Mouse (Mus musculus) spleen, adult 18-20 months (tissue): ENCODE measurements around the gene Frmd6.

ENCODE experiments used
- DNase-seq, 2 experiments: peaks; one replicate each; pipeline ENCODE4 v3.0.0; 2022; ENCODE audit warnings: mixed read lengths in 2 of 2

Frmd6 gene

GRCm38 (mm10) chr12:70906867-70907266 is 81.6 kb downstream of the Frmd6 start:
- no peak for DNase-seq

DNA sequence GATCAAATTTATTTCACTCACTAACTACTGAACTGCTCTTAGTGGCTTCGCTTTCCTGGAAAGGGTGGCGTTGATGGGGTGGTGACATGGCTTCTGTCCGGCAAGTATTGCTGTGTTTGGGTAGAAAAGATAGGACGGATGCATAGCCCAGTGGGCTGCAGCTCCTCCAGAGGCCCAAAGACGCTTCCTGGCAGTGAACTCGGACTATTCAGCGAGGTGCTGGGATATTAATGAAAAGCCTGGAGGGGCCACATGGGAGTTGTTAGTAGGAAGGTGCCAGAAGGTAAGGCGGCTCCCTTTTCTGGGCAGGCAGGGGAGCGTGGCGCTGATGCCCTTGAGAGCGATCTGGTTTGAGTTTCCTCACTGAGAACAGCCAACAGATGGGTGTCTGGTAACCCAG is 82.3 kb downstream of the Frmd6 start:
- no peak for DNase-seq

DNA sequence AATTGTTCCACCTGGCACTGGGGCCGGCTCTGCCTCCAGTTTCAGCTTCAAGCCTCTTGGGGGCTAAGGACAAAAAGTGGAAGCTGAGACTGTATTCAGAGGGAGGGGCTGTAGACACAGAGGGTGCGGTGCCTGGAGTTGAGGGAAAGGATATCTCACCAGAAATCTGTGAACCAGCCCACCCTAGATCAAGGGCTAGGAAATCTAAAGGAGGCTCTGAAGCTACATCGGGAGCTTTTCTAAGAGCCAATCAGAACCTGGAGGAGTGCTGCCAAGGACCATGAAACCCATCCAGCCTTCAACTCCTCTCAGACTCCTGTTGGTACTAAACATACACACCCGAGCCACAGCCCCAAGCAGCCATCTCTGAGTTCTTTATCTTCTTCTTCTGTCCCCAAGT is 82.8 kb downstream of the Frmd6 start:
- no peak for DNase-seq

- peak; percentile 43 to 70 for DNase-seq
These were observed 85.0 kb downstream of the Frmd6 start for GRCm38 (mm10) chr12:70910241-70910720.

GRCm38 (mm10) chr12:70911029-70911428 is 85.7 kb downstream of the Frmd6 start:
- DNase-seq, result peak; percentile 35 to 72

- DNase-seq, result no peak
These were observed 86.5 kb downstream of the Frmd6 start for GRCm38 (mm10) chr12:70911676-70912379.

- peak; percentile 65 to 81 for DNase-seq
These were observed 88.1 kb downstream of the Frmd6 start for GRCm38 (mm10) chr12:70913429-70913828.

- DNase-seq, result peak in 1 of 2 experiments; percentile 23
These were observed 89.1 kb downstream of the Frmd6 start for GRCm38 (mm10) chr12:70914387-70914786.

DNA sequence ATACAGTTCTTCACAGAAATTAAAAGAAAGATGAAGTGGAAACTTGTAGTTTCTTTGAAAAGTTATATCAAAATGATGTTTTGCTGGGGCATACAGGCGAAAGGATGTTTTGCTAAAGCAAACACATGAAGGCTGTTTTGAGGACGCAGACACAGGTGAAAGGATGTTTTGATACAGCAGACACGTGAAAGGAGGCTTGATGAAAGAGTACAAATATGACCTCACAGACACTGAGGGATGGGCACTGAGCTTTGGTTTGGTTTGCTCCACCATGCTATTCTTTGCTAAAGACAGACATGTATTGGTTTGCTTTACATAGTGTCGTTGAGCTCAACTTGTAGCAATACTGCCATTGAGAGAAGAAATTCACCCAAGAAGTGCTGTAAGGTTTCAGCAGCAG is 104.5 kb downstream of the Frmd6 start:
- no peak for DNase-seq

GRCm38 (mm10) chr12:70937150-70937549 is 111.8 kb downstream of the Frmd6 start:
- no peak for DNase-seq

DNA sequence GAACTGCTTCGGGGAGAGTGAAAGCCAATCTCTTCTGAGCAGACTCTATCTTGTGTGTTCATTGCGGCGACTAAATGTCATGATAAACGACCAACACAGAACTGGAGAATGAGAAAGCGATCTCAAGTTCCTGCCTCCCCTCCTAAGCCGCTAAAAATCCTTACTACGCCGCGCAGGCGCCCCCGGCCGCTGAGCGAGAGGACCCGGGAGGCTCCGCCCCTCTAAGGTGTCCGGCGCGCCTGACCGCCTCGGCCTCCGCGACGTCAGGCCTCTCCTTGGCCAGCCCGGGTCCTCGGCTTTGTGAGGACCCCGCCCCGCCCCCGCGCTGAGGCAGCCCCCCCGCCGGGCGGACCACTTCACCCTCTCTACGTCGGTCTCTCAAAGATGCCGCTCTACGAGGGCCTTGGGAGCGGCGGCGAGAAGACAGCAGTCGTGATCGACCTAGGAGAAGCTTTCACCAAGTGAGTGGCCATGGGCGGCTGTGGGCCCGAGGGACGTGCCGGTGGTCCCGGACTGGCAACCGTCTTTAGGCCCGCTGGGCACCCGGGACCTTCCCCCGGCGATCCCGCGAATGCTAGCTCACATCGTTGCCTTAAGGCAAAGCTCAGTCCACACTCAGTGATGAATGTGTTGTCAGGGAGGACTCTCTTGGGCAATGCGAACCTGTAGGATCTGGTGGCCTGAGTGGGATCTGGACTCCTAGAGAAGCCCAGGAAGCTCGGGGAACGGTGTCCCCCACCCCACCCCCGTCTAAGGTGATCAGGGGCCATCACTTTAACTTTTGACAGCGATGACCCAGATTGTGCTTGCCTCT is 112.5 kb downstream of the Frmd6 start, which contains the start of gene Actr10:
Actr10 (plus strand) TSS at position 287 of the 814 bp plus-strand sequence.
- peak; percentile 87 to 94 for DNase-seq

- peak; percentile 5 to 14 for DNase-seq
These were observed 115.5 kb downstream of the Frmd6 start for GRCm38 (mm10) chr12:70940806-70941205.

- DNase-seq, result no peak
These were observed 118.9 kb downstream of the Frmd6 start for GRCm38 (mm10) chr12:70944181-70944580.

DNA sequence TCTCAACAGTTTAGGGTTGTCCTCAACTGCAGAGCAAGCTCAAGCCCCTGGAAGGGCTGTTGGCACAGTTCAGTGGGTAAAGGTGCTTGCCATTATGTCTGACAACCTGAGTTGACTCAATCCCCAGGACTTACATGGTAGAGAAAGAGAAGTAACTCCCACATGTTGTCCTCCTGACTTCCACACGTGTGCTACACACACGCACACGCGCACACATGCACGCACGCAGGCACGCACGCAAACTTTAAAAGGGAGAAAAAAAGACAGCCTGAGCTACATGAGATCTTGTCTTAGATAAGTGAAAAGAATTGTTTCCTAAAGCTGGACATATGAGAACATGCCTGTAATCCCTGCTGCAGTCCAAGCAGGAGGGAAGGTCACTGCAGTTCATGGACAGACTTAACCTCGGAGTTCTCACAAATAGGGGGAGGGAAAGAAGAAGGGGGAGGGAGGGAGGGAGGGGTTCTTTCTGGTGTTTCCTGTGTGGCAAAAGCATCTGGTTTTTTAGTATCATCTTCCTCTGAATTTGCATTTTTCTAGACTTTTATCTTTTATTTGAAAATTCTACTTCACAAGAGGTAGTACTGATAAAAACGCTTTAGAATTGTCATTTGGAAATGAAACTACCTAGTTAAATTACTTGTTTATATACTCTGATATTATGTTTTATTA is 121.4 kb downstream of the Frmd6 start:
- DNase-seq, result no peak
